Mouse (Mus musculus) lung, postnatal 0 days (tissue): ENCODE data around the gene Armc9. TPM values are rescaled to one million over a fixed set of nuclear protein-coding genes. Genes with fewer than 3 reads are reported as not detected.

Experiments used
- ATAC-seq: fragments of 200-750 bp; cut with Nextera tagmentation; 2 replicates; pipeline ENCODE4 v1.8.0; 2017; ENCODE audit warnings: moderate library complexity
- DNase-seq: peaks from one replicate; pipeline ENCODE4 v3.0.0-alpha.2; 2016; ENCODE audit warnings: low spot score
- H3K27ac ChIP-seq: fragments of 300-500 bp; sonication (generic); 2 replicates; pipeline ENCODE4 v1.5.1; 2014; ENCODE audit warnings: antibody characterized with exemption, mild to moderate bottlenecking, low read length, mixed read lengths
- H3K27me3 ChIP-seq: fragments of 300-500 bp; sonication (generic); replicated peaks from 2 replicates; pipeline ENCODE4 v1.6.1; 2014; ENCODE audit warnings: low read length, mixed read lengths; ENCODE audit not compliant: insufficient read depth
- H3K36me3 ChIP-seq: fragments of 300-500 bp; sonication (generic); 2 replicates; pipeline ENCODE4 v1.6.1; 2014; ENCODE audit warnings: low read length, mixed read lengths; ENCODE audit not compliant: insufficient read depth
- H3K4me1 ChIP-seq: fragments of 300-500 bp; sonication (generic); 2 replicates; pipeline ENCODE4 v1.6.1; 2014; ENCODE audit warnings: antibody characterized with exemption, low read depth, low read length, mixed read lengths; ENCODE audit not compliant: insufficient read depth
- H3K4me2 ChIP-seq: fragments of 300-500 bp; sonication (generic); replicated peaks from 2 replicates; pipeline ENCODE4 v1.6.1; 2014; ENCODE audit warnings: low read depth, mild to moderate bottlenecking, low read length, moderate library complexity, mixed read lengths
- H3K4me3 ChIP-seq: fragments of 300-500 bp; sonication (generic); 2 replicates; pipeline ENCODE4 v1.5.1; 2014; ENCODE audit warnings: low read depth, low read length
- H3K9ac ChIP-seq: fragments of 300-500 bp; sonication (generic); replicated peaks from 2 replicates; pipeline ENCODE4 v1.6.1; 2014; ENCODE audit warnings: low read depth, mild to moderate bottlenecking
- H3K9me3 ChIP-seq: fragments of 300-500 bp; sonication (generic); 2 replicates; pipeline ENCODE4 v1.6.1; 2016; ENCODE audit warnings: low read length, mixed read lengths
- CTCF ChIP-seq: IDR thresholded peaks from 2 replicates; pipeline ENCODE4 v1.5.1; 2016; ENCODE audit warnings: antibody characterized with exemption, mild to moderate bottlenecking
- EP300 ChIP-seq: IDR thresholded peaks from 2 replicates; pipeline ENCODE4 v1.6.1; 2016; ENCODE audit warnings: antibody characterized with exemption, mild to moderate bottlenecking, control low read depth
- WGBS: fragments of 180-500 bp; shearing (Covaris S2); extraction: QIAGEN DNeasy Blood & Tissue Kit; methylation state at CpG from one replicate; pipeline ENCODE4 v1.1.7; 2014; 5-methylcytosine and 5-hydroxymethylcytosine counted together
- polyA plus RNA-seq: library from polyadenylated mRNA; unstranded; fragments of >200 nt; fragmentation: Nextera tagmentation; extraction: Ambion mirVana; gene quantifications from 2 replicates; pipeline ENCODE4 v1.2.1, GENCODE M21; 2015

Gene Armc9
- polyA plus RNA-seq, 1 experiment from 2014 or later, result 8.7 TPM

DNA sequence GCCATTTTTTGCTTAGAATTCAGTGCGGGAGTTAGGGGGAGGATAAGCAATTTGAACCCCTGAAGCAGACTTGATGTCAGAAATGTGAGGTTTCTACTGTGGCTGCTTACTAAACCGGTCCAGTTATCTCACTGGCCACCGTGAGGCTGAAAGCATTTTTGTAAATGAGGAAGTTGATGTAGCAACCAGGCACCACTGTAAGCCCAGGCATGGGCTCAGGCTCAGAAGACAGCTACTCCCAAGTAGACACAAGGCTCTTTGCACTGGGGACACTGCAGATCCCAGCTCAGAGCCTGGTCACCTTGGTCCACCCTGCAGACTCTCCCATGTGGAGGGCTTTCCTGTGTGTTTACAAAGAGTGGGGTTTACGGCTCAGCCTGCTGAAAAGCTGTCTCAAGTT, 79.2 kb downstream of the Armc9 start:
- Histone ChIP-seq H3K4me2 (no peak overlapping the region), H3K9ac (no peak overlapping the region), H3K27me3 (no peaks in the 10 kb centered on the region), H3K27ac (peak overlapping the region; percentile 22; the same call in 1 of the 2 replicates), H3K4me1 (no peaks in the 10 kb centered on the region), H3K36me3 (no peaks in the 10 kb centered on the region), H3K9me3 (no peaks in the 10 kb centered on the region), H3K4me3 (no peak overlapping the region)
- DNase-seq, result peak; percentile 61
- TF ChIP-seq CTCF (no peak), EP300 (no peak)
- peak; percentile 25; the same call in 1 of the 2 replicates for ATAC-seq
- WGBS, result 37% methylated on average over 4 of the region's 4 CpGs

GRCm38 (mm10) chr1:86235118-86235517, 80.5 kb downstream of the Armc9 start:
- no peak overlapping the region for H3K4me2 ChIP-seq
- 46% methylated on average over 10 of the region's 10 CpGs for WGBS
- no peaks in the 10 kb centered on the region for H3K4me1 ChIP-seq
- H3K9ac ChIP-seq, result no peak overlapping the region
- H3K4me3 ChIP-seq, result no peak overlapping the region
- ATAC-seq, result peak; percentile 82
- H3K27ac ChIP-seq, result no peak overlapping the region
- TF ChIP-seq EP300 (0 out of 2 replicates have a peak, but pooled peaks have one; percentile 24), CTCF (no peak)
- H3K27me3 ChIP-seq, result no peaks in the 10 kb centered on the region
- peak; percentile 32 for DNase-seq
- H3K36me3 ChIP-seq, result no peaks in the 10 kb centered on the region
- H3K9me3 ChIP-seq, result no peaks in the 10 kb centered on the region

DNA sequence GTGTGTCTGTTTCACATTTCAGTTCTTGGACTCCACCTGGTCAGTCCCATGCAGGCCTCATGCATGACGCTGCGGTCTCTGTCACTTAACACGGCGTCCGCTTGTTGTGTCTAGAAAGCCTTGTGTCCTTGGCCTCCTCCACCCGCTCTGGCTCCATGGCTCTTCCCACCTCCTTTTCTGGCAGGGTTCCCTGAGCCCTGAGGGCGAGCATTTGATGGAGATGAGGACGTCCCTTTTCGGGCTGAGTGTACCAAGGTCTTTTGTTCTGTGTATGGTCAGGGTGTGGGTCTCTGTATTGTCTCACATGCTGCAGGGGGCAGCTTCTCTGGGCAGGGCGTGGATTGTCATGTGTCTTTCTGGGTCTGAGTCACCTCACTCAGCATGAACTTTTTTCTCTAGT, 81.9 kb downstream of the Armc9 start:
- TF ChIP-seq EP300 (no peak), CTCF (no peak)
- no peaks in the 10 kb centered on the region for H3K27me3 ChIP-seq
- ATAC-seq, result no peak
- H3K9ac ChIP-seq, result no peak overlapping the region
- DNase-seq, result no peak
- no peaks in the 10 kb centered on the region for H3K4me1 ChIP-seq
- H3K9me3 ChIP-seq, result no peaks in the 10 kb centered on the region
- H3K4me2 ChIP-seq, result no peak overlapping the region
- no peak overlapping the region for H3K27ac ChIP-seq
- no peak overlapping the region for H3K4me3 ChIP-seq
- no peaks in the 10 kb centered on the region for H3K36me3 ChIP-seq
- WGBS, result 80% methylated on average over 10 of the region's 10 CpGs

- Histone ChIP-seq H3K9me3 (no peaks in the 10 kb centered on the region), H3K4me1 (no peaks in the 10 kb centered on the region), H3K27ac (no peak overlapping the region; the same call in 1 of the 2 replicates), H3K9ac (no peak overlapping the region), H3K4me3 (no peak overlapping the region), H3K36me3 (no peaks in the 10 kb centered on the region), H3K4me2 (no peak overlapping the region), H3K27me3 (no peaks in the 10 kb centered on the region)
- TF ChIP-seq CTCF, result no peak
- TF ChIP-seq EP300, result no peak
- WGBS, result 67% methylated on average over 8 of the region's 8 CpGs
- ATAC-seq (no peak), DNase-seq (peak; percentile 16)
Observed at GRCm38 (mm10) chr1:86239010-86239409, 84.4 kb downstream of the Armc9 start.

DNA sequence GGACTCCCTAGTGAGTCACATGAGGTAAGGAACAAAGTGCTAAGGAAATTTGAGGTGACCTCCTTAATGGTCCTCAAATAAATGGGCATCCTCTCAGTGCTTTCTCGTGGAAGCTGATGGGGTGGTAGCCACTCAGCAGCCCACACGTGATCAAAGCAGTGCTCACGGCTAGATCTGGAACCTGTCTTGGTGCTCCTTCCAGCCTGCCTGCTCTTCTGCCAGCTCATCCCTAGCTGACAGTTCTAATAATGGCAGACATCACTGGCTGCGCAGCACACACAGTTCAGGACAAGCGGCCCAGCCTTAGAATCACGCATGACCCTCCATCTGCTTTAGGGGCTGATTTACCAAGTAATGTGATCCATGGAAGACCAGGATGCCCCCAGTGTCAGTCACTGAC, 85.3 kb downstream of the Armc9 start:
- H3K27me3 ChIP-seq, result no peaks in the 10 kb centered on the region
- ATAC-seq (no peak), DNase-seq (no peak)
- no peaks in the 10 kb centered on the region for H3K9me3 ChIP-seq
- 75% methylated on average over 6 of the region's 6 CpGs for WGBS
- no peak overlapping the region for H3K4me3 ChIP-seq
- H3K4me2 ChIP-seq, result no peak overlapping the region
- H3K4me1 ChIP-seq, result no peaks in the 10 kb centered on the region
- no peak overlapping the region for H3K9ac ChIP-seq
- no peak overlapping the region for H3K27ac ChIP-seq
- H3K36me3 ChIP-seq, result no peaks in the 10 kb centered on the region
- no peak for TF ChIP-seq EP300
- TF ChIP-seq CTCF, result no peak

DNA sequence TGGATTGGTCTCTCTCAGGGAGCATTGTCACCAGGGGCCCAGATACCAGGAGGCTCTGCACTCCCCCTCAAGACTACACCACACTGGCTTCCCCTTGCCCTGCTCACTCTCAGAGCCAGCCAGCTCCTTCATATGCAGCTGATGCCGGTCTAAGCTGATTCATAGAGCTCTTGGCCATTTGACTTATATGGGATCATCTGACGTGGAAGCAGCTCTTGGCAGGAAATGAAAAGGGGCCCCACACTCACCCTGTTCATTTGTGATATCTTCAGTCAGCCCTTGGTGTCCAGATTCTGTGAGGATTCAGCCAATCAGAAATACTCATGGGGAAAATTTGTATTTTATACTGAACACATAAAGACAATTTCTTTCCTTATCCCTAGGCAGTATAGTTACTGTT, 86.4 kb downstream of the Armc9 start:
- Histone ChIP-seq H3K4me3 (no peak overlapping the region), H3K4me1 (no peaks in the 10 kb centered on the region), H3K9me3 (no peaks in the 10 kb centered on the region), H3K9ac (no peak overlapping the region), H3K36me3 (no peaks in the 10 kb centered on the region), H3K4me2 (no peak overlapping the region), H3K27ac (no peak overlapping the region), H3K27me3 (no peaks in the 10 kb centered on the region)
- TF ChIP-seq CTCF (no peak), EP300 (no peak)
- 32% methylated on average over 2 of the region's 2 CpGs for WGBS
- DNase-seq (no peak), ATAC-seq (no peak)

- TF ChIP-seq EP300 (no peak), CTCF (no peak)
- Histone ChIP-seq H3K36me3 (no peaks in the 10 kb centered on the region), H3K9ac (no peak overlapping the region), H3K4me2 (no peak overlapping the region), H3K4me3 (no peak overlapping the region), H3K9me3 (no peaks in the 10 kb centered on the region), H3K27ac (no peak overlapping the region), H3K4me1 (no peaks in the 10 kb centered on the region), H3K27me3 (no peaks in the 10 kb centered on the region)
- no peak for DNase-seq
- WGBS, result 68% methylated on average over 6 of the region's 6 CpGs
- no peak for ATAC-seq
Observed at GRCm38 (mm10) chr1:86243490-86243889, 88.9 kb downstream of the Armc9 start.
